Mouse (Mus musculus) limb, embryonic 15.5 days (tissue): Measurements from ENCODE around the gene Krtap13-1. TPM values are rescaled to one million over a fixed set of nuclear protein-coding genes. Genes with fewer than 3 reads are reported as not detected.

Source experiments
- ATAC-seq: fragments of 200-750 bp; cut with Nextera tagmentation; 2 replicates; pipeline ENCODE4 v1.8.0; 2017; ENCODE audit warnings: low read depth, moderate TSS enrichment; ENCODE audit not compliant: insufficient number of reproducible peaks, low FRiP score, low TSS enrichment
- H3K27ac ChIP-seq: fragments of 300-500 bp; sonication (generic); 2 replicates; pipeline ENCODE4 v1.5.1; 2015; ENCODE audit warnings: moderate library complexity, mild to moderate bottlenecking, inconsistent platforms
- H3K27me3 ChIP-seq: fragments of 300-500 bp; sonication (generic); 2 replicates; pipeline ENCODE4 v1.6.1; 2015; ENCODE audit warnings: inconsistent platforms
- H3K36me3 ChIP-seq: fragments of 300-500 bp; sonication (generic); 2 replicates; pipeline ENCODE4 v1.6.1; 2015; ENCODE audit warnings: inconsistent platforms
- H3K4me1 ChIP-seq: fragments of 300-500 bp; sonication (generic); 2 replicates; pipeline ENCODE4 v1.6.1; 2015; ENCODE audit warnings: inconsistent platforms
- H3K4me2 ChIP-seq: fragments of 300-500 bp; sonication (generic); 2 replicates; pipeline ENCODE4 v1.6.1; 2015; ENCODE audit warnings: mild to moderate bottlenecking, inconsistent platforms
- H3K4me3 ChIP-seq: fragments of 300-500 bp; sonication (generic); 2 replicates; pipeline ENCODE4 v1.5.1; 2015; ENCODE audit warnings: mild to moderate bottlenecking, inconsistent platforms
- H3K9ac ChIP-seq: fragments of 300-500 bp; sonication (generic); 2 replicates; pipeline ENCODE4 v1.6.1; 2015; ENCODE audit warnings: inconsistent platforms
- H3K9me3 ChIP-seq: fragments of 300-500 bp; sonication (generic); 2 replicates; pipeline ENCODE4 v1.6.1; 2016; ENCODE audit warnings: inconsistent platforms
- WGBS: fragments of 180-500 bp; shearing (Covaris S2); methylation state at CpG from one replicate; pipeline ENCODE4 v1.1.7; 2015; 5-methylcytosine and 5-hydroxymethylcytosine counted together
- polyA plus RNA-seq: library from polyadenylated mRNA; unstranded; fragments of >200 nt; fragmentation: Nextera tagmentation; extraction: Ambion mirVana; gene quantifications from 2 replicates; pipeline ENCODE4 v1.2.1, GENCODE M21; 2015

Gene Krtap13-1
- polyA plus RNA-seq, result 0.57 TPM in 1 of 2 replicates, not detected in the other

DNA sequence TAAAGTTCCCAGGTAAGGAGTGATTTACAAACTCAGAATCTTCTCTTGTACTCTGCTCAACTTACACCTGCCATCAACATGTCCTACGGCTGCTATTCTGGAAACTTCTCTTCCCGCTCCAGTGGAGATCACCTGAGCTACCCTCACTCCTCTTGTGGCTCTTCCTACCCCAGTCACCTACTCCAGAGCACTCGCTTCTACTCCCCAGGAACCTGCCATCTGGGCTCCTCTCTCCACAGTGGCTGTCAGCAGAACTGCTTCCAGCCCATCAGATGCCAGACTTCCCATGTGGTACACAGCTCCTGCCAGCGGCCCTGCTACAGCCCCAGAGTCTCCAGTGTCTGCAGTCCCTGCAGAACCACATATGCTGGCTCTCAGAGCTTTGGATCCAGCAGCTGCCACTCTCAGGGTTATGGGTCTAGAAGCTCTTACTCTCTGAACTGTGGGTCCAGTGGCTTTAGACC is at the start of gene Krtap13-1:
Gene Krtap13-1 (plus strand): TSS at position 51 of the 464 bp plus-strand sequence.
- Histone ChIP-seq H3K9ac (no peak within 1 kb of the TSS), H3K4me3 (no peak within 1 kb of the TSS), H3K4me1 (no peaks in the 10 kb centered on the region), H3K9me3 (no peaks in the 10 kb centered on the region), H3K27me3 (no peaks in the 10 kb centered on the region), H3K4me2 (no peak within 1 kb of the TSS), H3K27ac (no peak within 1 kb of the TSS), H3K36me3 (no peaks in the 10 kb centered on the region)
- WGBS, result 72% methylated on average over 4 of the region's 4 CpGs
- no peak for ATAC-seq

DNA sequence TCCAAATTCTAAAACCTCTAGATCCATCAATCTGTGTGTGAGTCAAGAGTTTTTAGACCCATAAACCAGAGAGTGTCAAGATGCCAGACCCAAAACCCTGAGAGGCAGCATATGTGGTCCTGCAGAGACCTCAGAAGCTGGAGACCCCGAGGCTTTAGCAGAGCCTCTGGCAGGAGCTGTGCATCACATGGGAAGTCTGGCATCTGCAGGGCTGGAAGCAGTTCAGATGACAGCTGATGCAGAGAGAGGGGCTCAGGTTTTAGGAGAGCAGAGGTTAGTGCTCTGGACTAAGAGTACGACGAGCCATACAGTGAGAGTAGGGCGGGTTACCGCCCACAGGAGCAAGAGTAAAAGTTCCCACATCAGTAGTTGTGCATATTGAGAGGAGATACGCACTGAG is 49.6 kb upstream of the Krtap13-1 start:
- H3K4me1 ChIP-seq, result no peaks in the 10 kb centered on the region
- H3K4me3 ChIP-seq, result no peak overlapping the region
- WGBS, result 71% methylated on average over 6 of the region's 6 CpGs
- no peak overlapping the region for H3K9ac ChIP-seq
- H3K9me3 ChIP-seq, result no peaks in the 10 kb centered on the region
- H3K27ac ChIP-seq, result no peak overlapping the region
- no peaks in the 10 kb centered on the region for H3K27me3 ChIP-seq
- ATAC-seq, result no peak
- H3K36me3 ChIP-seq, result no peaks in the 10 kb centered on the region
- no peak overlapping the region for H3K4me2 ChIP-seq

DNA sequence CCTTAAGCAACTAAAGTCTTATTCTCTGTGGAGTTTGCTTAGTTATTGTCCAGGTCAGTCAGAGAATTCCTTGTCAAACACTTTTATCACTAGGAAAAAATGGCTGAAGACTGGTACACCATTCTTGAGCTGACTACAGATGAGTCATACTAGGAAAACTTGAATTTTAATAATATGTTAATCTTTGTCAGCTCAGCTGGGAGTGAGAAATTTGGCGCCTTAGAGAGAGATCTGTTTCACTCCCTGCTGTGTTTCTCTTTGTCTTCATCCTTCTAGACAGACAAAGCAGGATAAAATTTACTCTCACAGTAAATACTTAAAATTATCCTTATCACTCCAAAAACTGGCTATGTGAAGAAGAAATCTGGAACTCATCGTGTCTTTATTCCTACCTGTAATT is 47.4 kb upstream of the Krtap13-1 start:
- Histone ChIP-seq H3K27ac (no peak overlapping the region), H3K9me3 (no peaks in the 10 kb centered on the region), H3K4me3 (no peak overlapping the region), H3K9ac (no peak overlapping the region), H3K4me1 (no peaks in the 10 kb centered on the region), H3K27me3 (no peaks in the 10 kb centered on the region), H3K36me3 (no peaks in the 10 kb centered on the region), H3K4me2 (no peak overlapping the region)
- ATAC-seq, result no peak
- 66% methylated on average over 2 of the region's 2 CpGs for WGBS

- 58% methylated on average over 4 of the region's 4 CpGs for WGBS
- H3K9me3 ChIP-seq, result no peaks in the 10 kb centered on the region
- H3K36me3 ChIP-seq, result no peaks in the 10 kb centered on the region
- no peak overlapping the region for H3K27ac ChIP-seq
- no peak overlapping the region for H3K4me2 ChIP-seq
- no peak for ATAC-seq
- H3K4me1 ChIP-seq, result no peaks in the 10 kb centered on the region
- H3K4me3 ChIP-seq, result no peak overlapping the region
- no peak overlapping the region for H3K9ac ChIP-seq
- no peaks in the 10 kb centered on the region for H3K27me3 ChIP-seq
These were observed 32.4 kb upstream of the Krtap13-1 start for GRCm38 (mm10) chr16:88696256-88696655.

GRCm38 (mm10) chr16:88701072-88701864 is 27.4 kb upstream of the Krtap13-1 start:
- Histone ChIP-seq H3K4me2 (no peak overlapping the region), H3K4me1 (no peaks in the 10 kb centered on the region), H3K9me3 (no peaks in the 10 kb centered on the region), H3K27ac (no peak overlapping the region), H3K36me3 (no peaks in the 10 kb centered on the region), H3K9ac (no peak overlapping the region), H3K4me3 (no peak overlapping the region), H3K27me3 (no peaks in the 10 kb centered on the region)
- no peak for ATAC-seq
- 33% methylated on average over 4 of the region's 4 CpGs for WGBS

GRCm38 (mm10) chr16:88707496-88708012 is 21.1 kb upstream of the Krtap13-1 start, which contains the start of gene 2310061N02Rik:
Gene 2310061N02Rik, minus strand, starts transcription at chr16:88707962.
- no peak within 1 kb of the TSS for H3K9ac ChIP-seq
- no peaks in the 10 kb centered on the region for H3K27me3 ChIP-seq
- H3K36me3 ChIP-seq, result no peaks in the 10 kb centered on the region
- H3K27ac ChIP-seq, result no peak within 1 kb of the TSS
- H3K9me3 ChIP-seq, result no peaks in the 10 kb centered on the region
- ATAC-seq, result no peak
- WGBS, result 85% methylated on average over 10 of the region's 10 CpGs
- no peak within 1 kb of the TSS for H3K4me2 ChIP-seq
- no peak within 1 kb of the TSS for H3K4me3 ChIP-seq
- H3K4me1 ChIP-seq, result no peaks in the 10 kb centered on the region

DNA sequence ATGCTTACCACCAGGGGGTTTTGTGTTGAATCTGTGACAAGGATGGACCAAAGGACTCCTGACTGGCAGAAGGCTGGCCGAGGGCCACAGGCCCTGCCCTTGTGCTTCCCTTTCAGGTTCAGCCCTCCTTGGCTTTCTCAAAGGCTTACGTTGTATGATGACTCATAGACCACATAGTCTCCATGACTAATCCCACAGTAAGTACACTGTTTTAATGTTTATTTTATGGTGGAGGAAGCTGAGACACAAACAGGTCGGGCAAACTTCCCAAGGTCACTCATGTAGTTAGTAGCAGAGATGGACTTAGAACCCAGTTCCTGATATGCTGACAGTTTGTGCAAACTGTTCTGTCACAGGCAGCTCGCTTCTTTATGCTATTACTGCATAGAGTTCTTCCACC is 17.9 kb upstream of the Krtap13-1 start:
- Histone ChIP-seq H3K36me3 (no peaks in the 10 kb centered on the region), H3K4me3 (no peak overlapping the region), H3K27me3 (no peaks in the 10 kb centered on the region), H3K4me1 (no peaks in the 10 kb centered on the region), H3K9ac (no peak overlapping the region), H3K27ac (no peak overlapping the region), H3K9me3 (no peaks in the 10 kb centered on the region), H3K4me2 (no peak overlapping the region)
- 74% methylated on average over 4 of the region's 4 CpGs for WGBS
- no peak for ATAC-seq

- 86% methylated on average over 6 of the region's 6 CpGs for WGBS
- no peak for ATAC-seq
- H3K9me3 ChIP-seq, result no peaks in the 10 kb centered on the region
These were observed 17.4 kb upstream of the Krtap13-1 start for GRCm38 (mm10) chr16:88711245-88711644.

DNA sequence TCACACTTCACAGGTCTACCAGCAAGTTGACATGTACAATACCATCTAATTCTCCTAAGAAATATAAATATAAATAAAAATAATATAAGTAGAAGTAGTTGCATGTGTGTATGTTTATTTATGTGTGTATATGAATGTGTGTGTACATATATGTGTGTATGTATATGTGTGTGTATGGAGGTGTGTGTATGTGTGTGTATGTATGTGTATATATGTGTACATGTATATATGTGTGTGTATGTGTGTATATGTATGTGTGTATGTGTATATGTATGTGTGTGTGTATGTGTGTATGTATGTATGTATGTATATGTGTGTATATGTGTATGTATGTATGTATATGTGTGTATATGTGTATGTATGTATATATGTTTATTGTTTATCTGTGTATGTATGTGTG is 12.1 kb upstream of the Krtap13-1 start:
- H3K27ac ChIP-seq, result no peak overlapping the region
- H3K4me2 ChIP-seq, result no peak overlapping the region
- no peaks in the 10 kb centered on the region for H3K27me3 ChIP-seq
- ATAC-seq, result no peak
- H3K9ac ChIP-seq, result no peak overlapping the region
- no peaks in the 10 kb centered on the region for H3K36me3 ChIP-seq
- H3K4me1 ChIP-seq, result no peaks in the 10 kb centered on the region
- H3K9me3 ChIP-seq, result no peaks in the 10 kb centered on the region
- no peak overlapping the region for H3K4me3 ChIP-seq

More at GRCm38 (mm10) chr16:88711245-88711644, 17.4 kb upstream of the Krtap13-1 start:
- Histone ChIP-seq H3K4me1 (no peaks in the 10 kb centered on the region), H3K9ac (no peak overlapping the region), H3K4me2 (no peak overlapping the region), H3K27me3 (no peaks in the 10 kb centered on the region), H3K4me3 (no peak overlapping the region), H3K36me3 (no peaks in the 10 kb centered on the region), H3K27ac (no peak overlapping the region)

- Histone ChIP-seq H3K27me3 (no peaks in the 10 kb centered on the region), H3K36me3 (no peaks in the 10 kb centered on the region), H3K4me1 (no peaks in the 10 kb centered on the region), H3K9ac (no peak overlapping the region), H3K4me2 (no peak overlapping the region), H3K4me3 (no peak overlapping the region), H3K9me3 (no peaks in the 10 kb centered on the region), H3K27ac (no peak overlapping the region)
- ATAC-seq, result no peak
- WGBS, result 31% methylated on average over 1 of the region's 1 CpGs
These were observed 8.6 kb upstream of the Krtap13-1 start for GRCm38 (mm10) chr16:88720031-88720430.

DNA sequence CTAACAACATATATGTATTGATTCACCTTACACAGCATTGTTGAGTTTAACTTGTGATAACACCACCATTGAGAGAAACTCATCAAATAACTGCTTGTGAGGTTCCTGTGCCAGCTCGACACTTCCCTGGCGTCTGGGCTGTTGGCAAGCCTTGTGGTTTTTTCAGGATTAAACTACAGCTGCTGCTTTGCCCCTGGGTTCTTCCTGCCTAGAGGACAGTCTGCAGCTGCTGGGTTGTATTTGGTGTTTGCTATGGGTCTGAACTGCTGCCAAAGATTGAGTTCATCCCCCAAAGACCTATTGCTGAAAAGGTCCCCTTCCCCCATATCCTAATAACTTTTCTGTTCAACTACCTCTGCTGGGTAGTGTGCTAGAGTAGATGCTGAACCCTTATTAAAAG is 6.7 kb downstream of the Krtap13-1 start:
- Histone ChIP-seq H3K36me3 (no peaks in the 10 kb centered on the region), H3K27me3 (no peaks in the 10 kb centered on the region), H3K4me1 (no peaks in the 10 kb centered on the region), H3K4me3 (no peak overlapping the region), H3K9ac (no peak overlapping the region), H3K27ac (no peak overlapping the region), H3K9me3 (no peaks in the 10 kb centered on the region), H3K4me2 (no peak overlapping the region)
- peak; percentile 69; the same call in 1 of the 2 replicates for ATAC-seq
- WGBS, result 30% methylated on average over 2 of the region's 2 CpGs

DNA sequence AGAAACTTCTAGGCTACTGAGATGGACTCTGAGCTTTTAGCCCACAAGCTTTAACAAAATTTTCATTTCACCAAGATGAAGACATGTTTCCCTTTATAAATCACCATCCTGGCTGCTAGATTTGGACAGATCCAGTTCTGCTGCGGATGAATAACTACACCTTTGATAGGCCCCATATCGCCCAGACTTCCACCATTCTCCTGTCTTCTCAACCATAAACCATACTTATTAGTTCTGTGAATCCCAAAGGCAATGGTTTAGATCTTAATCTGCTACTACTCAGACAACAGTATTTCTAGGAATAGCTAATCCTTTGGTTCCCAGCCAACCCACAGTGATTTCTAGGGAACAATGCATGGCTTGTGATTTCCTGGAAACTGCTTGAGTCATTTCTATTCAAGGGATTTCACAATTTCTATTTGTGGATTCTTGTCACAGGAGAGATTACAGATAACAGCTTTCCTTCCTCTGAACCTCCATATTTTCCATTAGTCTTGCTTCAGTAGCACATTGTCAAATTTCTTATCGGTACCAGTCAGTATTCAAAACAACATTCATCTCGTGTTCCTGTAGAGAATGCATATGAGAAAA is 16.2 kb downstream of the Krtap13-1 start:
- Histone ChIP-seq H3K4me3 (no peak overlapping the region), H3K9me3 (no peaks in the 10 kb centered on the region), H3K36me3 (no peaks in the 10 kb centered on the region), H3K27ac (no peak overlapping the region), H3K4me1 (no peaks in the 10 kb centered on the region), H3K27me3 (no peaks in the 10 kb centered on the region), H3K4me2 (no peak overlapping the region), H3K9ac (no peak overlapping the region)
- ATAC-seq, result no peak
- 78% methylated on average over 4 of the region's 4 CpGs for WGBS
